8 mouse cellular contexts compared by ENCODE assay signal in genomic region chr7:73541079-73541390, GRCm38 (mm10). TPM values are rescaled to one million over a fixed set of nuclear protein-coding genes. Genes with fewer than 3 reads are reported as not detected.
DNase-seq lines count a peak whose midpoint lies in the region; ATAC-seq and TF ChIP-seq lines count a peak whose summit lies in the region.

No protein-coding gene starts in this region.

- under 1% methylated on average over 4 of the region's 4 CpGs for WGBS in kidney, postnatal 0 days
- WGBS in embryonic facial prominence, embryonic 10.5 days = under 1% methylated on average over 4 of the region's 4 CpGs
- 0% methylated on average over 4 of the region's 4 CpGs for WGBS in hindbrain, embryonic 16.5 days
- WGBS in midbrain, embryonic 16.5 days = under 1% methylated on average over 4 of the region's 4 CpGs

- H3K27ac ChIP-seq in kidney, postnatal 0 days = peak overlapping the region; percentile 99
- H3K27ac ChIP-seq in embryonic facial prominence, embryonic 10.5 days (replicated peaks) = peak overlapping the region; percentile 98
- H3K27ac ChIP-seq in hindbrain, embryonic 16.5 days (ENCODE audit: low read depth, low read length) = peak overlapping the region; percentile 92; the same call in 1 of the 2 replicates
- peak overlapping the region; percentile 95 for H3K27ac ChIP-seq in midbrain, embryonic 16.5 days (ENCODE audit: low read length)

- H3K4me3 ChIP-seq in kidney, postnatal 0 days (replicated peaks; ENCODE audit: low read depth, low read length) = peak overlapping the region; percentile 61
- H3K4me3 ChIP-seq in embryonic facial prominence, embryonic 10.5 days = peak overlapping the region; percentile 76
- peak overlapping the region; percentile 52 for H3K4me3 ChIP-seq in hindbrain, embryonic 16.5 days (ENCODE audit: low read length)
- H3K4me3 ChIP-seq in midbrain, embryonic 16.5 days (ENCODE audit: low read depth, low read length) = peak overlapping the region; percentile 64

- ATAC-seq in kidney, postnatal 0 days (replicated peaks; ENCODE audit: low FRiP score, low read depth) = no peak
- no peak for ATAC-seq in hindbrain, embryonic 16.5 days
- ATAC-seq in midbrain, embryonic 16.5 days = no peak

- no peaks in the 10 kb centered on the region for H3K9me3 ChIP-seq in kidney, postnatal 0 days (replicated peaks; ENCODE audit: low read length)
- H3K9me3 ChIP-seq in embryonic facial prominence, embryonic 10.5 days = no peaks in the 10 kb centered on the region
- H3K9me3 ChIP-seq in hindbrain, embryonic 16.5 days (ENCODE audit: control insufficient read depth, low read length) = no peaks in the 10 kb centered on the region
- no peaks in the 10 kb centered on the region for H3K9me3 ChIP-seq in midbrain, embryonic 16.5 days (replicated peaks; ENCODE audit: control insufficient read depth, low read length, poor library complexity, severe bottlenecking)

- no peak for DNase-seq in kidney, postnatal 0 days (ENCODE audit: low spot score)
- DNase-seq in kidney, adult 18-20 months = no peak
- DNase-seq in embryonic facial prominence, embryonic 10.5 days (ENCODE audit: low spot score) = no peak
- DNase-seq in urinary bladder, postnatal 4 days (ENCODE audit: low spot score in 2 of 2) = no peak
- DNase-seq in right cerebral cortex, postnatal 10 days (ENCODE audit: low spot score in 2 of 2) = no peak
- DNase-seq in layer of hippocampus, adult 9-11 months = no peak

- H3K36me3 ChIP-seq in kidney, postnatal 0 days (ENCODE audit: insufficient read depth, low read length) = 0 out of 2 replicates have a peak, but pooled peaks cover 3% of the 10 kb centered on the region
- H3K36me3 ChIP-seq in embryonic facial prominence, embryonic 10.5 days (replicated peaks) = peaks cover 41% of the 10 kb centered on the region
- no peaks in the 10 kb centered on the region for H3K36me3 ChIP-seq in hindbrain, embryonic 16.5 days (ENCODE audit: control insufficient read depth, insufficient read depth, low read length)
- H3K36me3 ChIP-seq in midbrain, embryonic 16.5 days (ENCODE audit: control insufficient read depth, insufficient read depth, low read length) = no peaks in the 10 kb centered on the region

- peak overlapping the region; percentile 89 for H3K9ac ChIP-seq in kidney, postnatal 0 days (ENCODE audit: low read depth, low read length)
- H3K9ac ChIP-seq in hindbrain, embryonic 16.5 days (ENCODE audit: low read depth, low read length) = peak overlapping the region; percentile 72
- H3K9ac ChIP-seq in midbrain, embryonic 16.5 days (ENCODE audit: low read depth, low read length) = peak overlapping the region; percentile 72

- peaks cover 10% of the 10 kb centered on the region; the same call in 1 of the 2 replicates for H3K4me1 ChIP-seq in kidney, postnatal 0 days (replicated peaks; ENCODE audit: insufficient read depth, low read length)
- peaks cover 12% of the 10 kb centered on the region for H3K4me1 ChIP-seq in embryonic facial prominence, embryonic 10.5 days
- peaks cover 13% of the 10 kb centered on the region for H3K4me1 ChIP-seq in hindbrain, embryonic 16.5 days (ENCODE audit: control insufficient read depth, insufficient read depth, low read depth, low read length)
- peaks cover 17% of the 10 kb centered on the region for H3K4me1 ChIP-seq in midbrain, embryonic 16.5 days (ENCODE audit: control insufficient read depth, insufficient read depth, low read length)

- TF ChIP-seq CTCF in kidney, postnatal 0 days (IDR thresholded peaks at IDR 0.05; ENCODE audit: low read depth) = no peak

- H3K4me2 ChIP-seq in kidney, postnatal 0 days (ENCODE audit: low read length) = peak overlapping the region; percentile 50
- H3K4me2 ChIP-seq in hindbrain, embryonic 16.5 days (ENCODE audit: low read length) = peak overlapping the region; percentile 63
- peak overlapping the region; percentile 67 for H3K4me2 ChIP-seq in midbrain, embryonic 16.5 days (ENCODE audit: low read length)

- no peaks in the 10 kb centered on the region for H3K27me3 ChIP-seq in kidney, postnatal 0 days (ENCODE audit: insufficient read depth, low read length)
- no peaks in the 10 kb centered on the region for H3K27me3 ChIP-seq in embryonic facial prominence, embryonic 10.5 days (replicated peaks; ENCODE audit: low read depth, poor library complexity, severe bottlenecking)
- H3K27me3 ChIP-seq in hindbrain, embryonic 16.5 days (replicated peaks; ENCODE audit: control insufficient read depth, insufficient read depth, low read length) = no peaks in the 10 kb centered on the region
- H3K27me3 ChIP-seq in midbrain, embryonic 16.5 days (ENCODE audit: control insufficient read depth, insufficient read depth, low read depth, low read length) = no peaks in the 10 kb centered on the region

RNA-seq across cellular contexts. Expression of gene Chd2, which starts 0.6 kb away (rescaled TPM):
- polyA plus RNA-seq in kidney, postnatal 0 days (2015; fragmentation: Nextera tagmentation; extraction: Ambion mirVana) = 41.6 and 44.1 TPM in 2 replicates
- polyA plus RNA-seq in embryonic facial prominence, embryonic 10.5 days (2016; fragmentation: Nextera tagmentation; extraction: Ambion mirVana) = 49.2 and 54.8 TPM in 2 replicates
- polyA plus RNA-seq in hindbrain, embryonic 16.5 days (2015; fragmentation: Nextera tagmentation; extraction: Ambion mirVana) = 34.0 and 35.3 TPM in 2 replicates
- 44.8 and 49.0 TPM in 2 replicates for polyA plus RNA-seq in midbrain, embryonic 16.5 days (2015; fragmentation: Nextera tagmentation; extraction: Ambion mirVana)
